Mouse (Mus musculus): Measurements from ENCODE around the gene Gm5108.

Gm5108 gene

GRCm38 (mm10) chr5:67941369-67941768 is at the start of gene Gm5108:
TSS of gene Gm5108 (plus strand) at chr5:67941669.
- no peak for DNase-seq

- no peak for DNase-seq
These were observed 42.5 kb upstream of the Gm5108 start for GRCm38 (mm10) chr5:67898921-67899320.

GRCm38 (mm10) chr5:67904555-67904954 is 36.9 kb upstream of the Gm5108 start:
- DNase-seq = no peak

DNA sequence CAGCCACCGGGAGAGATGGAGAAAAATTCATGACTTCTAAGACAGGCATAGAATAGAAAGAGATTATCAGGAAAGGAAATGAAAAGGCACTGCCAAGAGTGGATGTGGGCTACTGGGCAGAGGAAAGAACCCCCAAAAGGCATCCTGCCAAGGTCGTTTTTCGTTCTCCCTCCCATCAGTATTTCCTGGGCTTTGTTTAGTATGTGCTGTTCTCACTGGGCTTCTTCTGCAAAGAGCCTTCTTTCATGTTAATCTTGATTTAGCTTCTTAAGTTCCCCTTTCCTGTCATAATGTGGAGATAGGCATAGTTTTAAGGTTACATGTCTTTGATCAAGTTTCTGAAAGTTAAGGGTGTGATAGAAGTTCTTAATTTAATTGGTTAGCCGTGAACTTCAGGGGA is 10.9 kb upstream of the Gm5108 start:
- no peak for DNase-seq

DNA sequence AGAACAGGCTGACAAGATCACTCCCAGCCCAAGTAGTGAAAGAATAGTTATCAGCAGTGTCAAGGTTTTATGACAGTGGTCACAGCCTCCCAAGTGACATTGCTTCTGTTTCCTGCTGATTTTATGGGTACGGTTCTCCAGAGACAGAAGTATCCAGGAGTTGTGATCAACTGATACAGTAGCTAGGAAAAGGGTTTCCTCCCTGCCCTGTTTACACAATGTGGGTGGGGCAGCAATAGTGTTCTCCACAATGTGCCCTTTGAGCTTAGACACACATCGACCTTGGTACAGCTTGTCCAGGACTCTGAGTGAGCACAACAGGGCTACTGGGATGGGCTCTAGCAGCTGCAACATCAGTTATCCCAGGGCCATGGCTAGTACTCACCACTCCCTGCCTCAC is 9.8 kb upstream of the Gm5108 start:
- no peak for DNase-seq

DNA sequence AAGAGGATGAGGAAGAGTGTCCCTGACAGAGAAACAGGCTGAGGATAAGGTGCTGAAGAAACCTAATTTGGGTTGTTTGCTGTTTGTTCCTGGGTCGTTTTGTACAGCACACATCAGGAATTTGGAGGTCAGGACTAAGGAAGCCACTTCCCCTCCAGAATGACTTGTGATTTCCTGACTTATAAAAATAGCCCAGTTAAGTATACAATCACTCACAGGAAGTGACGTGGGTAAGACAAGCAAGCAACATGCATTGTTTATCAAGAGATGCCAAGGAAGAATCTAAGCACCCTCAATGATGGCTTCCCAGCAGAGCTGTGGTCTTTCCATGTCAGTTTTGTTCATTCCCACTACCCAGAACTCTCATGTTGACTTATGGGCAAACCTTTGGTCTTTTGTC is 1.7 kb downstream of the Gm5108 start:
- DNase-seq = peak in 1 of 2 experiments; percentile 4

- DNase-seq = no peak
These were observed 2.8 kb downstream of the Gm5108 start for GRCm38 (mm10) chr5:67944074-67944785.

DNA sequence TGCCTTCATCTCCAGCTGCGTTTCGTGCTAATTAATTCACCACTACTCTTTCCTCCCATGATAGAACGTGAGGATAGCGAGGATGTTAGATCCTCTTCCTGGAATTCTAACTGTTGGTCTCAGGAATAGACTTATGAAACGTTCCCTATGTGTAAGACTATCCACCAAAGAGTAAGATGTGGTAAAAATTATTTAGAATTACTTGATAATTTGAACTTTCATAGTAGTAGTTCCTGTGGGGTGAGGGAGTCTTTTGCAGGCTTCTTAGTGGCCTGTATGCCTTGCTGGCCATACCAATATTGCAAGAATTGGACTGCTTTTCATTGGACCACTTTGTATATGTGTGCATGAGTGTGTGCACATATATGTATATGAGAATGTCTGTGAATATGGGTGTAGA is 4.9 kb downstream of the Gm5108 start, which contains the start of gene Gm21905:
Gene Gm21905, minus strand, starts transcription at position 101 of the 400 bp plus-strand sequence.
- no peak for DNase-seq

DNA sequence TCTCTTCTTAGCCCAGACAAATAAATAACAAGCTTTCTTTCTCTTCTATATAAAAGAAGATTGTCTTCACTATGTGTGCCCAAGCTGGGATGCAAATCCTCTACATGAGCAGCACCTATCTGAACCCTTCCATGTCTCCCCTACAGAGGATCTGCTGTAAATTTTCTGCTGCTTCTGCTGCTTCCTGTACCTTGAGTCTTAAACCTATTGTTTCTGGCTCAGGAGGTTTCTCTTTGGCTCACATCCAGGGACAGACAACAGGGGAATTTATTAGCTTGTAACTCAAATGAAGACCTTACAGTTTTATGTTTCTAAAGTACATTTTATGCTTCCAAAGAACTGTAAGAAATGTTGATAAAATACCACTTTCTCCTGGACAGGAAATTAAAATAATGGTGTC is 5.5 kb downstream of the Gm5108 start:
- peak; percentile 9 to 15 for DNase-seq

DNA sequence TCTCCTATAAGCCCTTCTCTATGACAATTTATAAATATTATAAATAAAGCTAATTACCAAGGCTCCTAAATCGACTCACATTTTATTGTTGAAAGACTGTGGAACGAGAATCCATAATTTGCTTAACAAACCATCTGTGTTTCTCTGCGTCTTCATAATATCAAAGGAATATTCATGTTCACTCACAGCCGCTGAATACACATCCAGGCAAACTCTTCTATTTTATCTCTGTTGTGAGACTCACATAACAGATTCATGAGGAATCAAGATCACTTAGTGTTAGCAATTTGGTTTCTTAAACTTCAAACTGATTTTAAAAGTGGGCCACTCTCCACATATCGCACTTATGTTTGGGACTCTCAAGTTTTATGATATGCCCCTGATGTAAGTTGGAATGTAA is 6.6 kb downstream of the Gm5108 start:
- no peak for DNase-seq

DNA sequence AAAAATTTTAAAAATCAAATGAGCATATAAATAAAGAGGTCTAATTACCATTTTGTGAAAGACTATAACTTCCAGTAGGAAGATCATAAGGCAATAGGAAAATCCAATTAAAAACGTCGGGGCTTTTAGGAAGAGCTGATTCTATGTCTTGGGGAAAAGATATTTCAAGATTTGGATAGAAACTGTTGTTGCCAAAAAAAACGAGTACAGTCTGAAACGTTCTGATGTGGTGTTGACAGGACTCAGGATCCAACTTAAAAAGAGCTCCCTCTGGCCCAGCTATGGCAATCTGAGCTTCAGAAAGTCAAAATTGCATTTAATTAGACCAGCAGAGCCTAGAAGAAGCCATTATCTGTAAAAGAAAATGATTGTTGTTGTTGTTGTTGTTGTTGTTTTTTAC is 12.6 kb downstream of the Gm5108 start:
- no peak for DNase-seq

DNA sequence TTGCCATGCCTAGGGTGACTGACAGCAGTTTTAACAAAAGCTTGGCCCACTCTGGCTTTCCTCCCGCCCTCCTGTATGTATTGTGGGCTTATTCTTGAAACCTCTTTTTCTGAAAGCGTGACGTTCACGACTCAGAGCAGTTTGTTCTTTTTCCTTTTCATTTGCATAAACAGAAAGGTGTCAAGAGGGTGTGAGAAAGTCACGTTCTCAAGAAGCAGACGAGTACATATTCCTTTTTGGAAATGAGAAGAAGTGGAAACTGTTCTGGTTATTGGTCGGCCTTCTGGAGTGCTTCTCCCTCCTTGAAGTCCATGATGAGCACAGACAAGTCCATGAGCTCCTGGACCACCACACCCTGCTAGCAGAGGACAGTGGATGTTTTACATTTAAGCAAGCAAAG is 14.0 kb downstream of the Gm5108 start:
- no peak for DNase-seq

DNA sequence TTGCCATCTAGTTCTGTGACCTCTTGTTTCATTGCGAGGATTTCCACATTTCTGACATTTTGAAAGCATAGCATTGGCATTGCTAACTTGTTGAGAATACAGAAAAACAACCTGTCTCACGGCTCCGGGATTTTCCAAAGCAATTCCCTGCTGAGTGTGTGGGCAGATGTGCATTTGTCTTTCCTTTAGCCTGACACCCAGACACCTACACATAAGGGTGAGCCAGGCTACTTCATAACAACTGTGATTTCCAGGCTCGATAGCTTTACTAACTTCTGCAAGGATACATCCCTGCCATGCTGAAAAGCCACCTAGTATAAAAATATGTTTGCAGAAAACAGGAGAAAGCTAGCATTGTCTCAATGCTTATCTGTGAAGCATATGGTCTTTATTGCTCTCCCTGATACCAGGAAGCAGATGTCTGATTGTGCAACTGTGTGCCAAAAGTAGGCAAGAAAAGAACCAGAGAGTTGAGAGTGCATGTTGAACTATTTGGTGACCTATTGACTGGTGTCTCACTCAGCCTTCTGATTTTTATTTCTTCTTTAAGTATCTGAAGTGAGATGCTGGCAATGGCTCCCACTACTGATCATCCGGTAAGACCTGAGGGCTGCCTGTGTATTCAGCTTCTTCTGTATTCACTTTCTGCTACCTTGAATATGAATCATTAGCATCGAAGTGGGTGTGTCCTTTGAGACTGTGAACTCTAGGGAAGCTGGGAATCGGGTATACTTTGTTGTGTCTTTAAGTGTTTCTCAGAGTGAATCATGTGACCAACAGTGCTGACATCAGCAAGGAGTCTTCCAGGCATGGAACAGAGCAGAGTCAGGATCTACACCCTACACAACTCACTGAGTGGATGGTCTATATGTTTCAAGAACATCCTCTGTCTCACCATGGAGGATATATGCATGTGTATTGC is 20.5 kb downstream of the Gm5108 start:
- DNase-seq = no peak

DNA sequence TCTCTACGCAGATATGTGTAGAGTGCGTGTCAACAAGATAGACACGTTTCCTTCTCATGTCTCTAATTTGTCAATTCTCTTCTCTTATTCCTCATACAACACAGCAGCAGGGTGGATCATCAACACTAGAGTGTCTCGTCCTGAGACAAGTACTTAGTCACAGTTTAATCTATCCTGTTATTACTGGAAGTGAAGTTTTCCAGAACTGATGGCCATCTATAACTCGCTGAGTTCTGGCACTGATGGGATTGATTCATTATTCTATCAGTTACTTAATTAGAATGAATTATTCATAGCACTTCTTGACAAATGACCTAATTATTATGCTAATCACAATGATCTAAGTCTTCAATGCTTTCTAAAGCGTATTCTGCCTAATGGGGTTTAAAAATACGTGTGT is 28.1 kb downstream of the Gm5108 start:
- DNase-seq = no peak

- DNase-seq = no peak
These were observed 40.6 kb downstream of the Gm5108 start for GRCm38 (mm10) chr5:67981946-67982526.

GRCm38 (mm10) chr5:67990426-67990825 is 49.0 kb downstream of the Gm5108 start:
- no peak for DNase-seq

DNA sequence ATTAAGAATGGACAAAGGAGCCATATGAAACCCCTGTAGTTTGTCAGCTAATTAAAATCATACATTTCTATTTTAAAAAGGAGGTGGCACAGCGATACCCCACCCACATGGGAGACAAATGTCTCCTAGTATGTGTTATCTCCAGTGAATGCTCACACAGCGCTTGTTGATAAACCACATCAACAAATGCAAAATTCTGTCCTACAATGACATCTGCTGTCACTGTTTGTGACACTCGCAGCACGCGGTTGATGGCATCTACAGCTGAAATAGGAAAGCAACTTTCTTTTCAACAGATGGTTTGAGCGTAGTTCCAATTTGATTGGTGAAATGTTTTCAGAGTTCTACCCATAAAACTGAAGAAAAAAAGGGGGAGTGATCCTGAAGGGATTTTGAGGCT is 61.1 kb downstream of the Gm5108 start:
- DNase-seq = no peak

DNA sequence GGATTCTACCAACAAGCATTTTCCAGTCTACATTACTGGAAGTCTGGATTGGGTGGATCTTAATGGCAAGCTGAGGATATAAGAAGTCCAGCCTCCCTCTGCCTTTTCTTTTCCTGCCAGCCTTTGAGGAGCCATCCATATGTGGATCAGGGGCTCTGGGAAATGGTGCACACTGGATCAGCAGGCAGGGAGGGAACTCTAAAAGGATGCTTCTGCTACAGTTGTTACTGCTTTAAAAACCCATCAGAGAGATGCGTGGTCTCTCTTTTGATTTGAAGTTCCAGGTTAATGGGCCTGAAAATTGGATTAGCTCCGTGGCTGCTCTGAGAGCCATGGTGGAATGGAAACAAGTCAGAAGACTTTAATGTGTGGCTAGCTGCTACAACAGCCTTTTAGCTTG is 62.4 kb downstream of the Gm5108 start:
- no peak for DNase-seq

- DNase-seq = no peak
These were observed 63.0 kb downstream of the Gm5108 start for GRCm38 (mm10) chr5:68004419-68004818.

GRCm38 (mm10) chr5:68007074-68007473 is 65.6 kb downstream of the Gm5108 start:
- no peak for DNase-seq

- no peak for DNase-seq
These were observed 70.1 kb downstream of the Gm5108 start for GRCm38 (mm10) chr5:68011569-68011968.

DNA sequence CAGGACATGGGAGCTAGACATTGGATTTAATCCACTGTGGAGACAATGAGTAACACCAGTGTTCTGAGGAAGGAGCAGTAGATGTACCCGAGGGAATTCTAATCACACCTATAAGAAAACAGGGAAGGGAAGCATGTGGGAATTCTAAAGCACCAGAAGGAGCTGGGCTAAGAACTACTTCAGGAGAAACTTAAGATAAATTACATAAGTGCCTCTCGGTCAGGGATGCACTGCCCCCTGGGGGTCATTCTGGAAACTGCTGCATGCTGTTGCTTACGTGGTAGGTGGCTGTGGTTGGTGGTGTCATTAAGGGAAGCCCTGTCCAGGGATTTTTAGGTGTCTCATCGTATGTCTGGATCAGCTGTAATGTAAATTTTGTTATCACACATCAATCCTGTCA is 71.1 kb downstream of the Gm5108 start:
- peak; percentile 66 to 91 for DNase-seq

- DNase-seq = no peak
These were observed 79.4 kb downstream of the Gm5108 start for GRCm38 (mm10) chr5:68020870-68021269.
